Mouse (Mus musculus) heart, embryonic 16.5 days (tissue): Measurements from ENCODE around the gene Arglu1. TPM values are rescaled to one million over a fixed set of nuclear protein-coding genes. Genes with fewer than 3 reads are reported as not detected.

Experiments used
- ATAC-seq: fragments of 200-750 bp; cut with Nextera tagmentation; replicated peaks from 2 replicates; pipeline ENCODE4 v1.8.0; 2017; ENCODE audit warnings: moderate number of reproducible peaks; ENCODE audit not compliant: insufficient read depth, low FRiP score; ENCODE audit errors: extremely low read depth
- H3K27ac ChIP-seq: fragments of 300-500 bp; sonication (generic); 2 replicates; pipeline ENCODE4 v1.5.1; 2014; ENCODE audit warnings: mild to moderate bottlenecking, low read length, control low read depth, moderate library complexity
- H3K27me3 ChIP-seq: fragments of 300-500 bp; sonication (generic); 2 replicates; pipeline ENCODE4 v1.6.1; 2014; ENCODE audit warnings: low read length, mixed read lengths; ENCODE audit not compliant: control insufficient read depth, insufficient read depth
- H3K36me3 ChIP-seq: fragments of 300-500 bp; sonication (generic); 2 replicates; pipeline ENCODE4 v1.6.1; 2014; ENCODE audit not compliant: control insufficient read depth, insufficient read depth
- H3K4me1 ChIP-seq: fragments of 300-500 bp; sonication (generic); 2 replicates; pipeline ENCODE4 v1.6.1; 2014; ENCODE audit warnings: low read length, mixed read lengths; ENCODE audit not compliant: control insufficient read depth, insufficient read depth
- H3K4me2 ChIP-seq: fragments of 300-500 bp; sonication (generic); 2 replicates; pipeline ENCODE4 v1.6.1; 2014; ENCODE audit warnings: low read depth, mild to moderate bottlenecking, control low read depth, low read length
- H3K4me3 ChIP-seq: fragments of 300-500 bp; sonication (generic); 2 replicates; pipeline ENCODE4 v1.5.1; 2014; ENCODE audit warnings: mild to moderate bottlenecking, control low read depth, low read length
- H3K9ac ChIP-seq: fragments of 300-500 bp; sonication (generic); 2 replicates; pipeline ENCODE4 v1.6.1; 2014; ENCODE audit warnings: low read length, control low read depth
- H3K9me3 ChIP-seq: fragments of 300-500 bp; sonication (generic); replicated peaks from 2 replicates; pipeline ENCODE4 v1.6.1; 2016; ENCODE audit warnings: low read length; ENCODE audit not compliant: control insufficient read depth
- WGBS: fragments of 180-500 bp; shearing (Covaris S2); extraction: QIAGEN DNeasy Blood & Tissue Kit; methylation state at CpG from one replicate; pipeline ENCODE4 v1.1.7; 2014; 5-methylcytosine and 5-hydroxymethylcytosine counted together
- polyA plus RNA-seq: library from polyadenylated mRNA; unstranded; fragments of >200 nt; fragmentation: Nextera tagmentation; extraction: Ambion mirVana; gene quantifications from 2 replicates; pipeline ENCODE4 v1.2.1, GENCODE M21; 2015

Arglu1 gene
- polyA plus RNA-seq, 1 experiment from 2014 or later, result 60.9 TPM

DNA sequence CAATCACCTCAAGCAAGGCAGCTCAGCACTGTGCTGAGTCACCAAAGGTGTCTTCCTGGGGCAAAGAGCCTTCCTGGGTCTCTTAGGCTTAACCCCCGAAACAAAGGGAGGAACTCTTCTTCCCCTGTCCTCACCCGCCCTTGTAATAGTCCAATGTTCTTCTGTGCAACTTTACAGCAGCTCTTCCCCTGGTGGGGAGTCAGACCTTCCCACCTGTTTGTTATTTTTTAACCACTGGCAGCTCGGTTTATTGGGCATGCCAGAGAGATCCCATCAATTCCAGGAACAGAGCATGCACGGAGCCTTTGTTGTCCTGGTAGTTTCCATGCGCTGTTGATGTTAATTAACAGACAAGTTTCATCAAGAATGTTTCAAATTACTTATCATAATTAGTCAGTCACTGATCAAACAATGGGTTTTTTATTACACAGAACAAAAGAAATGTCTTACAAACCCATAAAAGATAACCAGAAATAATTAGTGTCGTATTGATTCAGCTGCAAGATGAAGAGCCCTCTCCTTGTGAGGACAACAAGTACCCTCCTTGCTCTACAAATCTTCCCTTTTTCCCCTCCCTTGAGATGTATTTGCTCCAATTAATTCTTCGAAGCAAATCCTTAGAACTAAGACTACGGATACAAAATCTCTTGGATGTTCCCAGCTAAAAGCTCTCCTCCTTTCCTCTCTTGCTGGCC lies 50.6 kb downstream of the Arglu1 start:
- H3K27ac ChIP-seq, result no peak overlapping the region
- H3K36me3 ChIP-seq, result no peaks in the 10 kb centered on the region
- no peak overlapping the region for H3K4me3 ChIP-seq
- no peak overlapping the region for H3K9ac ChIP-seq
- peaks cover 4% of the 10 kb centered on the region; the same call in 1 of the 2 replicates for H3K4me1 ChIP-seq
- no peak for ATAC-seq
- H3K4me2 ChIP-seq, result no peak overlapping the region
- no peaks in the 10 kb centered on the region for H3K27me3 ChIP-seq
- 66% methylated on average over 8 of the region's 8 CpGs for WGBS
- H3K9me3 ChIP-seq, result no peaks in the 10 kb centered on the region

DNA sequence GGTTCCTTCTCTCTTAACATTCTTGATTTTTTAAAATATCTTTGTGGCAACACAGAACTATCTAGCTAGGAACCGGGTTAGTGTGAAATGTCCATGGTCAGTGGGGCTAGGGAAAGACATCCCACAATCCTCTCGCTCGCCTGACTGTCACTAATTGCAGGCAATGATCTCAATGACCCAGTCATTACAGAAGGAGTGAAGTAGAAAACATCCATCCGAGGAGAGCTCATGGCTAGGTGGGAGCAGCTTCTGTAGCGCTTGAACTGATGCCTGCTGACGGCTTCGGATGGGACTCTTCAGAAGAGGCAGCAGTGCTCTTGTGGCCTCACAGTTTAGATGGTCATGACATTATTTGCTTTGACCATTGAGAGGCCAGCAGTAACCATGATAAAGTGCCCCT lies 58.9 kb downstream of the Arglu1 start:
- peaks cover 5% of the 10 kb centered on the region for H3K4me1 ChIP-seq
- H3K9ac ChIP-seq, result no peak overlapping the region
- H3K4me2 ChIP-seq, result no peak overlapping the region
- no peaks in the 10 kb centered on the region for H3K27me3 ChIP-seq
- no peak for ATAC-seq
- no peaks in the 10 kb centered on the region for H3K36me3 ChIP-seq
- no peaks in the 10 kb centered on the region for H3K9me3 ChIP-seq
- H3K27ac ChIP-seq, result no peak overlapping the region; the same call in 1 of the 2 replicates
- 69% methylated on average over 7 of the region's 7 CpGs for WGBS
- H3K4me3 ChIP-seq, result no peak overlapping the region

DNA sequence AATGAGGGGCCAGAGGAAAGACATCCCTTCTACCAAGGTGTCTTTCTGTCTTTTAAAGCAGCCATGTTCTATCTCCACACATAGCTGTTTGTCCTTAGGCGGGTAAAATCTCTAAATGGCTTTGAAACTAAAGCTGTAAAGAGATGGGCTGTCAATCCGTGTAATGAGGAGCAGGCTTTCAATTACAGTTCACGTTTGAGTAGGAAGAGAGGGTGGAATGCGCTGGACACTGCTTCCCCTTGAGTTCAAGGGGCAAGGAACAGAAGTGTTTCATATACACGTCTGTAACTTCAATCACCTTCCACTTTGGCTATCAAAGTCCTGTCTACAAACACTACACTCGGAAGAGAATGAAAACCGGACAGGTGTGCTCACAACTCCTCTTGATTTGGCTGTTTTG lies 66.3 kb downstream of the Arglu1 start:
- Histone ChIP-seq H3K27me3 (no peaks in the 10 kb centered on the region), H3K9ac (no peak overlapping the region), H3K27ac (peak overlapping the region; percentile 49), H3K4me1 (peaks cover 6% of the 10 kb centered on the region), H3K9me3 (no peaks in the 10 kb centered on the region), H3K4me3 (no peak overlapping the region), H3K36me3 (peaks cover 8% of the 10 kb centered on the region), H3K4me2 (no peak overlapping the region)
- 40% methylated on average over 7 of the region's 7 CpGs for WGBS
- no peak for ATAC-seq

DNA sequence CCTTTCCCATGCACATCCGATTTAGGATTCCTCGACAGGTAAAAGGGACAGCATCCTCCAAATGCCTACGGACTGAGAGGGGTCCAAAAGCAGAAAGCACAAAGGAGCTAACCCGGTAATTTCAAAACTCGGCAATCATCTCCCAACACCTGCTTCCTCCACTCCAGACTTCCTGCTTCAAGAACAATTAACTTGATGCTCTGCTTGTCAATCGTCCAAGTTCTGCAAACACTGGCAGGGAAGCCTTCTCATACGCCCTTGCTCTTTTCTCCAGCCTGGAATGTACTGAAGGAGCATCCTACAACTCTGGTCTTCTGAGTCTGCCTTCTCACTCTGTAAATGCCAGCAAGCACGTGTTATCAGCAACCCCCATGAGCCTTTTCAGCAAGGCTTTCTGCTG lies 66.8 kb downstream of the Arglu1 start:
- no peak overlapping the region for H3K9ac ChIP-seq
- peak overlapping the region; percentile 49 for H3K27ac ChIP-seq
- peaks cover 6% of the 10 kb centered on the region for H3K4me1 ChIP-seq
- peak; percentile 31 for ATAC-seq
- H3K9me3 ChIP-seq, result no peaks in the 10 kb centered on the region
- H3K4me3 ChIP-seq, result no peak overlapping the region
- peaks cover 8% of the 10 kb centered on the region for H3K36me3 ChIP-seq
- H3K27me3 ChIP-seq, result no peaks in the 10 kb centered on the region
- H3K4me2 ChIP-seq, result no peak overlapping the region
- 40% methylated on average over 8 of the region's 8 CpGs for WGBS

DNA sequence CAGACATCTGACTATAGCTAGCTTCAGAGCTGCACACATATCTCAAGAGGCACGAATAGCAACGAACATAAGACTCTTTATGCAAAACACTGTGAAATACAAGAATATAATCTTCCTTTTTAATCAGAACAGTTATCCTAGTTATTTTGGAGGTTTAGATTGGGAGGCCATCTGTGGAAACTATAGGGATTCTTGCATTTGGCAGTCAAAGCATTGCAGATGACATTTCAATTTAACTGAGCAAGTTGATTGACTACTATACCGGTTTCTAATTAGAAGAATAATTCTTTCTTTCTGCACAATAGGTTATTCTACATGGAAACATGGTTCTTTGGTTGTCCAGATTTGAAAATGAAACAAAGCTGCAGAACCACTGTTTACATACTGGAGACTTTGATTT lies 67.8 kb downstream of the Arglu1 start:
- no peak for ATAC-seq
- H3K27me3 ChIP-seq, result no peaks in the 10 kb centered on the region
- 87% methylated on average over 3 of the region's 3 CpGs for WGBS
- H3K4me1 ChIP-seq, result peaks cover 6% of the 10 kb centered on the region
- peaks cover 8% of the 10 kb centered on the region for H3K36me3 ChIP-seq
- H3K27ac ChIP-seq, result no peak overlapping the region
- no peak overlapping the region for H3K9ac ChIP-seq
- H3K9me3 ChIP-seq, result no peaks in the 10 kb centered on the region
- H3K4me3 ChIP-seq, result no peak overlapping the region
- H3K4me2 ChIP-seq, result no peak overlapping the region

DNA sequence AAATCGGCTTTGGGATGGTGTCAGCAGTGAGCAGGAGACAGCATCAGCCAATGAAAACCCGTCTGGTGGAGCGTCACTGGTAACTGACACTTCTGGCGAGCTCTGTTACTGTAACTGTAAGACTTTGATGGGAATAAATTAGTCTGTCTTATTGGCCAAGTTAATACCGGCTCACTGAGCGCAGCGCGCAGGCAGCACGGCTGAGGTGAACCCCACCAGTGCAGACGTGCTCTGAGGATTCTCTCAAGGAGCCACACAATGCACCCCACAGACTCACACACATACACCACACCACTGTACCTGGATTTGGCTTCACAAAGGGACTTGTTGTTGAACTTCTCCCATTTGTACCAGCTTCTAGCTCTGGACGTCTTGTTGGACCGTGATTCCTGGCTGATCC lies 68.3 kb downstream of the Arglu1 start:
- no peaks in the 10 kb centered on the region for H3K27me3 ChIP-seq
- no peak overlapping the region for H3K4me2 ChIP-seq

DNA sequence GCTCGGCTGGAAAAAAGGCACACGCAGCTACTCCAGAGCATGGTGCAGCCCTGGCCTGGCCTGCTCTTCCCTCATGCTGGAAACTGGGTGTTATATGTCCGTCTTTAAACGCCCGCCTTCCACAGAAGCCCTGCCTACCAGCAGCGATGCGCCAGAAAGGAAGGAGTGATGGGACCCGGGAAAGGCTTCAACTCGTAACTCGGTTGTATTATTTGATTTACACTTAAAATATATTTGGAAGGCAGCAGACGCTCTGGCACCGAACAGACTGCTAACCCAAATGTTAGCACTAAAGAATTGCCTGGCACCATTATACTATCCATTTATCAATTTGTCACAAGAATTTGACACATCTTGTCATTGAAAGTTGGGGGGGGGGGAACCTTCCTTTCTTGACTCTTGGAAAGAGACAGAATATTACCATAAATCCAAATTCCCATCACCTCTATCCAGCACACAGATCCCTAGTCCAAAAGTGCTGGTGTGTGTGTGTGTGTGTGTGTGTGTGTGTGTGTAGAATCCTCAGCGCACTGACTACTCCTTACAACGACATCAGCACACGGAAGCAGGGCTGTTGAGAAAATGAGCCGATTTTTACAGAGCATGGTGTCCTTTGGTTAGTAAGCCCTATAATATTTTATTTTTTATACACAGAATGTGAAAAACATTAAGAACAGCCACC lies 68.9 kb downstream of the Arglu1 start:
- H3K36me3 ChIP-seq, result peaks cover 8% of the 10 kb centered on the region
- 87% methylated on average over 16 of the region's 16 CpGs for WGBS

More for the DNA sequence above, 68.3 kb downstream of the Arglu1 start:
- 91% methylated on average over 12 of the region's 12 CpGs for WGBS
- ATAC-seq, result no peak
- Histone ChIP-seq H3K36me3 (peaks cover 8% of the 10 kb centered on the region), H3K27ac (no peak overlapping the region), H3K4me3 (no peak overlapping the region), H3K9me3 (no peaks in the 10 kb centered on the region), H3K4me1 (peaks cover 6% of the 10 kb centered on the region), H3K9ac (no peak overlapping the region)

DNA sequence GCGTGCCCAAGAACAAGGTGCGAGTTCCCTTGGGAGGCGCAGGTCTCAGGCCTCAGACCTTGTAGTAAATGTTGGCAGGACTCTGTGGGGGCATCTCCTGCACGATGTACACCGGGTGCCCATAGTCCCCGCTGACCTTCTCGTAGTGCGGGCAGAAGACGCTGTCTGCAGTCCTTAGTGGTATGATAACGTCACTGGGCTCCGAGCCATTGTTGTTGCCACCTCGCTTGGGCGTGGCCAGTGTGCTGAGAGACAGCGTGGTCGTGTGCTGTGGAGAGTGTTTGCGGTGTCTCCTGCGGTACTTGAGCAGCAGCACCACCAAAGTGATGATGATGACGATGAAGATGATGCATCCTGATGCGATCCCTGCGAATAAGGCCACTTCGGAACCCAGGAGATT lies 69.8 kb downstream of the Arglu1 start:
- H3K36me3 ChIP-seq, result peaks cover 8% of the 10 kb centered on the region

More for the DNA sequence above, 68.9 kb downstream of the Arglu1 start:
- H3K9ac ChIP-seq, result no peak overlapping the region
- ATAC-seq, result no peak
- no peak overlapping the region for H3K4me2 ChIP-seq
- H3K27ac ChIP-seq, result no peak overlapping the region
- H3K4me1 ChIP-seq, result peaks cover 6% of the 10 kb centered on the region
- no peaks in the 10 kb centered on the region for H3K9me3 ChIP-seq
- no peak overlapping the region for H3K4me3 ChIP-seq
- no peaks in the 10 kb centered on the region for H3K27me3 ChIP-seq

More for the DNA sequence above, 69.8 kb downstream of the Arglu1 start:
- no peak overlapping the region for H3K27ac ChIP-seq
- no peak overlapping the region for H3K9ac ChIP-seq
- WGBS, result 80% methylated on average over 21 of the region's 21 CpGs
- no peaks in the 10 kb centered on the region for H3K27me3 ChIP-seq
- no peak overlapping the region for H3K4me2 ChIP-seq
- ATAC-seq, result no peak
- no peaks in the 10 kb centered on the region for H3K9me3 ChIP-seq
- no peak overlapping the region for H3K4me3 ChIP-seq
- peaks cover 6% of the 10 kb centered on the region for H3K4me1 ChIP-seq
